Mouse (Mus musculus) embryonic facial prominence, embryonic 13.5 days (tissue): ENCODE data around the gene Arid1b. TPM values are rescaled to one million over a fixed set of nuclear protein-coding genes. Genes with fewer than 3 reads are reported as not detected.
A peak's percentile ranks its signal among the peaks of the same experiment; 100 is the strongest.

Experiments used
- ATAC-seq: fragments of 200-750 bp; cut with Nextera tagmentation; 2 replicates; pipeline ENCODE4 v1.8.0; 2017; ENCODE audit warnings: low read depth; ENCODE audit not compliant: insufficient number of reproducible peaks, insufficient read depth, low FRiP score, low TSS enrichment
- H3K27ac ChIP-seq: fragments of 300-500 bp; sonication (generic); 2 replicates; pipeline ENCODE4 v1.5.1; 2015; ENCODE audit warnings: moderate library complexity, mild to moderate bottlenecking, inconsistent platforms
- H3K27me3 ChIP-seq: fragments of 300-500 bp; sonication (generic); 2 replicates; pipeline ENCODE4 v1.6.1; 2015; ENCODE audit warnings: mild to moderate bottlenecking, inconsistent platforms
- H3K36me3 ChIP-seq: fragments of 300-500 bp; sonication (generic); 2 replicates; pipeline ENCODE4 v1.6.1; 2015; ENCODE audit warnings: mild to moderate bottlenecking, inconsistent platforms
- H3K4me1 ChIP-seq: fragments of 300-500 bp; sonication (generic); 2 replicates; pipeline ENCODE4 v1.6.1; 2015; ENCODE audit warnings: inconsistent platforms
- H3K4me2 ChIP-seq: fragments of 300-500 bp; sonication (generic); 2 replicates; pipeline ENCODE4 v1.6.1; 2015; ENCODE audit warnings: moderate library complexity, mild to moderate bottlenecking, inconsistent platforms
- H3K4me3 ChIP-seq: fragments of 300-500 bp; sonication (generic); 2 replicates; pipeline ENCODE4 v1.5.1; 2015; ENCODE audit warnings: mild to moderate bottlenecking, inconsistent platforms
- H3K9ac ChIP-seq: fragments of 300-500 bp; sonication (generic); 2 replicates; pipeline ENCODE4 v1.6.1; 2015; ENCODE audit warnings: mild to moderate bottlenecking, inconsistent platforms
- H3K9me3 ChIP-seq: fragments of 300-500 bp; sonication (generic); 2 replicates; pipeline ENCODE4 v1.6.1; 2016; ENCODE audit warnings: inconsistent platforms
- WGBS: fragments of 180-500 bp; shearing (Covaris S2); methylation state at CpG from one replicate; pipeline ENCODE4 v1.1.7; 2015; ENCODE audit warnings: mixed read lengths; 5-methylcytosine and 5-hydroxymethylcytosine counted together
- polyA plus RNA-seq: library from polyadenylated mRNA; unstranded; fragments of >200 nt; fragmentation: Nextera tagmentation; extraction: Ambion mirVana; gene quantifications from 2 replicates; pipeline ENCODE4 v1.2.1, GENCODE M21; 2015

Arid1b gene
- polyA plus RNA-seq, 1 experiment from 2014 or later = 13.0 TPM

- no peaks in the 10 kb centered on the region for H3K27me3 ChIP-seq
- 49% methylated on average over 2 of the region's 2 CpGs for WGBS
- no peak overlapping the region for H3K4me2 ChIP-seq
- H3K9ac ChIP-seq = no peak overlapping the region
- no peak overlapping the region for H3K4me3 ChIP-seq
- H3K27ac ChIP-seq = peak overlapping the region; percentile 24; the same call in 1 of the 2 replicates
- no peaks in the 10 kb centered on the region for H3K9me3 ChIP-seq
- H3K4me1 ChIP-seq = peaks cover 33% of the 10 kb centered on the region
- H3K36me3 ChIP-seq = peaks cover 4% of the 10 kb centered on the region; the same call in 1 of the 2 replicates
- ATAC-seq = no peak
These were observed 130.5 kb downstream of the Arid1b start for GRCm38 (mm10) chr17:5124643-5125042.

- Histone ChIP-seq H3K27me3 (no peaks in the 10 kb centered on the region), H3K27ac (peak overlapping the region; percentile 24; the same call in 1 of the 2 replicates), H3K4me1 (peaks cover 38% of the 10 kb centered on the region), H3K4me2 (no peak overlapping the region), H3K4me3 (no peak overlapping the region), H3K9ac (no peak overlapping the region), H3K36me3 (peaks cover 4% of the 10 kb centered on the region; the same call in 1 of the 2 replicates), H3K9me3 (no peaks in the 10 kb centered on the region)
- 64% methylated on average over 5 of the region's 5 CpGs for WGBS
- ATAC-seq = no peak
These were observed 131.1 kb downstream of the Arid1b start for GRCm38 (mm10) chr17:5125084-5125855.

- peaks cover 4% of the 10 kb centered on the region; the same call in 1 of the 2 replicates for H3K36me3 ChIP-seq
- no peak overlapping the region for H3K4me2 ChIP-seq
- no peaks in the 10 kb centered on the region for H3K27me3 ChIP-seq
- H3K27ac ChIP-seq = no peak overlapping the region
- ATAC-seq = no peak
- 42% methylated on average over 5 of the region's 5 CpGs for WGBS
- H3K4me3 ChIP-seq = no peak overlapping the region
- H3K9me3 ChIP-seq = no peaks in the 10 kb centered on the region
- no peak overlapping the region for H3K9ac ChIP-seq
- peaks cover 47% of the 10 kb centered on the region for H3K4me1 ChIP-seq
These were observed 132.0 kb downstream of the Arid1b start for GRCm38 (mm10) chr17:5125856-5126806.

DNA sequence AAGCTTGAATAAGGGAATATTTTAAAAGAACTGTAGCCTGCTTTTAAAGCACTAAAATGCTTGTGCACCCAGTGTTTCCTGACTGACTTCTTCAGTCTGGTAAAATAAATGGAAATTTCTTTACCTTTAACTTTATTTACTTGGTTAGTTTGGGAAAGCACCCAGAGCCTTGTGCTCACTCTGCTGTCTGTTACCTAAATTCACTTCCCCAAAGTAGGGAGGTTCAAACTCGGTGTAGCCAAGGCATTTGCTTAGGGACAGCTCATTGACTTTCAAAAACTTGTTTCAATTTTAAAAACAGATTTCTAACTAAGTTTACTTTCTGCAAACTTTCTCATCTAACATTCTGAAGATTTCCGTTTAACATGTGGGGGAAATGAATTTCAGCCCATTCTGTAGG is 135.5 kb downstream of the Arid1b start:
- no peak for ATAC-seq
- no peak overlapping the region for H3K27ac ChIP-seq

GRCm38 (mm10) chr17:5130116-5130515 is 136.0 kb downstream of the Arid1b start:
- Histone ChIP-seq H3K27ac (peak overlapping the region; percentile 11; the same call in 1 of the 2 replicates), H3K9me3 (no peaks in the 10 kb centered on the region), H3K9ac (0 out of 2 replicates have a peak overlapping the region, but pooled peaks have one; percentile 17), H3K4me2 (no peak overlapping the region), H3K4me3 (no peak overlapping the region), H3K27me3 (no peaks in the 10 kb centered on the region), H3K4me1 (peaks cover 53% of the 10 kb centered on the region), H3K36me3 (peaks cover 8% of the 10 kb centered on the region; the same call in 1 of the 2 replicates)
- WGBS = 77% methylated on average over 4 of the region's 4 CpGs
- ATAC-seq = no peak

More for the DNA sequence above, 135.5 kb downstream of the Arid1b start:
- no peak overlapping the region for H3K9ac ChIP-seq
- 74% methylated on average over 2 of the region's 2 CpGs for WGBS
- no peaks in the 10 kb centered on the region for H3K27me3 ChIP-seq
- peaks cover 58% of the 10 kb centered on the region for H3K4me1 ChIP-seq
- no peak overlapping the region for H3K4me2 ChIP-seq
- H3K36me3 ChIP-seq = peaks cover 8% of the 10 kb centered on the region; the same call in 1 of the 2 replicates
- no peak overlapping the region for H3K4me3 ChIP-seq
- H3K9me3 ChIP-seq = no peaks in the 10 kb centered on the region

DNA sequence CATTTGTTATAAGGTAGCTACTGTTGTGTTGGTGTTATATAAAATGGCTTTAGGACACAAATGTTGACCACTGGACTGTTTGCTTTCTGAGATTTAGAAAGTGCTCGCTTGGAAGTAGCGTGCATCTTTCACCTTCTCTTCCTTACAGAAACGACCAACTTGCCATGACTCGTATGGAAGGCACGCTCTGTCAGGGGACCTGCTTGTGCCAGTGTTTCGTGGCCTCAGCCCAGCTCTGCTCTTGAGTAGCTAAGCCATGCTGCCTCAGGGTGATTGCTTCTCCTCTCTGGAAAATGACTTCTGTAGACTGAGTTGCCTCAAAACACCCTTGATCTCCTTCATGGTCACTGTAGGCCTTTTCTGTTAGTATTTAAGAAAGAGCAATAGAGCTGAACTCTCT is 137.6 kb downstream of the Arid1b start:
- H3K9ac ChIP-seq = no peak overlapping the region
- 85% methylated on average over 6 of the region's 6 CpGs for WGBS
- ATAC-seq = no peak
- H3K27me3 ChIP-seq = no peaks in the 10 kb centered on the region
- no peak overlapping the region for H3K27ac ChIP-seq
- no peaks in the 10 kb centered on the region for H3K9me3 ChIP-seq
- H3K4me3 ChIP-seq = no peak overlapping the region
- peaks cover 40% of the 10 kb centered on the region for H3K4me1 ChIP-seq
- H3K36me3 ChIP-seq = peaks cover 8% of the 10 kb centered on the region; the same call in 1 of the 2 replicates
- no peak overlapping the region for H3K4me2 ChIP-seq

- Histone ChIP-seq H3K4me1 (peaks cover 36% of the 10 kb centered on the region), H3K9me3 (no peaks in the 10 kb centered on the region), H3K36me3 (0 out of 2 replicates have a peak, but pooled peaks cover 5% of the 10 kb centered on the region), H3K27me3 (no peaks in the 10 kb centered on the region), H3K27ac (no peak overlapping the region), H3K4me3 (no peak overlapping the region), H3K9ac (no peak overlapping the region), H3K4me2 (no peak overlapping the region)
- ATAC-seq = no peak
- 89% methylated on average over 14 of the region's 14 CpGs for WGBS
These were observed 138.3 kb downstream of the Arid1b start for GRCm38 (mm10) chr17:5132296-5132986.

GRCm38 (mm10) chr17:5132987-5133355 is 138.8 kb downstream of the Arid1b start:
- Histone ChIP-seq H3K4me2 (no peak overlapping the region), H3K36me3 (0 out of 2 replicates have a peak, but pooled peaks cover 5% of the 10 kb centered on the region), H3K4me3 (no peak overlapping the region), H3K27me3 (no peaks in the 10 kb centered on the region), H3K9ac (no peak overlapping the region), H3K27ac (no peak overlapping the region), H3K4me1 (peaks cover 39% of the 10 kb centered on the region), H3K9me3 (no peaks in the 10 kb centered on the region)
- 87% methylated on average over 7 of the region's 7 CpGs for WGBS
- ATAC-seq = no peak

- Histone ChIP-seq H3K36me3 (0 out of 2 replicates have a peak, but pooled peaks cover 5% of the 10 kb centered on the region), H3K27ac (no peak overlapping the region), H3K9me3 (no peaks in the 10 kb centered on the region), H3K4me3 (no peak overlapping the region), H3K9ac (no peak overlapping the region), H3K4me1 (peaks cover 40% of the 10 kb centered on the region), H3K27me3 (no peaks in the 10 kb centered on the region), H3K4me2 (no peak overlapping the region)
- no peak for ATAC-seq
- 72% methylated on average over 8 of the region's 8 CpGs for WGBS
These were observed 139.7 kb downstream of the Arid1b start for GRCm38 (mm10) chr17:5133831-5134230.

DNA sequence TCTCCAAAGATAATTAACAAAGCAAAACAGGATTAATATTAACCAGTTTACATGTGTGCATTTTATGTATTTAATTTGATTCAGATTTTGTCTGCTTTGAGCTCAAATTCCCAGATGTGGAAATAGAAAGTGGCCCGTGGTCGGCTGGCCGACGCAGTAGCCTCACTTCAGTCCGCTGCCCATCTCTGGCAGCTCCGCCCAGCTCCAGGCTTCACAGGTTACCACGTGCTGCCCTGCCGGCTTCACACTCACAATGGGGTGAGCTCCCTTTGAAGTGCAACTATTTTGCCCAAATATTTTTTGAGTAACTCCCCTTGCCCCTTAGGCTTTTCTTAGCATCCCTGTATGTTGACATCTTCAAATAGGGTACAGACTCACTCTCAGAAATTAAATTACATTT is 140.1 kb downstream of the Arid1b start:
- no peaks in the 10 kb centered on the region for H3K27me3 ChIP-seq
- no peak overlapping the region for H3K9ac ChIP-seq
- no peaks in the 10 kb centered on the region for H3K9me3 ChIP-seq
- peaks cover 45% of the 10 kb centered on the region for H3K4me1 ChIP-seq
- ATAC-seq = no peak
- H3K4me2 ChIP-seq = no peak overlapping the region
- 49% methylated on average over 8 of the region's 8 CpGs for WGBS
- H3K36me3 ChIP-seq = 0 out of 2 replicates have a peak, but pooled peaks cover 5% of the 10 kb centered on the region
- H3K4me3 ChIP-seq = no peak overlapping the region
- H3K27ac ChIP-seq = no peak overlapping the region

GRCm38 (mm10) chr17:5137936-5138335 is 143.8 kb downstream of the Arid1b start:
- H3K4me2 ChIP-seq = no peak overlapping the region
- 68% methylated on average over 3 of the region's 3 CpGs for WGBS
- peak overlapping the region; percentile 62 for H3K27ac ChIP-seq
- no peaks in the 10 kb centered on the region for H3K36me3 ChIP-seq
- H3K9me3 ChIP-seq = no peaks in the 10 kb centered on the region
- peaks cover 35% of the 10 kb centered on the region for H3K4me1 ChIP-seq
- H3K9ac ChIP-seq = no peak overlapping the region
- ATAC-seq = no peak
- no peaks in the 10 kb centered on the region for H3K27me3 ChIP-seq
- H3K4me3 ChIP-seq = no peak overlapping the region
